Mouse (Mus musculus): ENCODE measurements around the gene Usp12.
A peak's percentile ranks its signal among the peaks of the same experiment; 100 is the strongest.

The Usp12 gene

GRCm38 (mm10) chr5:146794853-146795252 is at the start of gene Usp12:
Gene Usp12 (minus strand): TSS chr5:146795006.
- peak; percentile 100 for DNase-seq

DNA sequence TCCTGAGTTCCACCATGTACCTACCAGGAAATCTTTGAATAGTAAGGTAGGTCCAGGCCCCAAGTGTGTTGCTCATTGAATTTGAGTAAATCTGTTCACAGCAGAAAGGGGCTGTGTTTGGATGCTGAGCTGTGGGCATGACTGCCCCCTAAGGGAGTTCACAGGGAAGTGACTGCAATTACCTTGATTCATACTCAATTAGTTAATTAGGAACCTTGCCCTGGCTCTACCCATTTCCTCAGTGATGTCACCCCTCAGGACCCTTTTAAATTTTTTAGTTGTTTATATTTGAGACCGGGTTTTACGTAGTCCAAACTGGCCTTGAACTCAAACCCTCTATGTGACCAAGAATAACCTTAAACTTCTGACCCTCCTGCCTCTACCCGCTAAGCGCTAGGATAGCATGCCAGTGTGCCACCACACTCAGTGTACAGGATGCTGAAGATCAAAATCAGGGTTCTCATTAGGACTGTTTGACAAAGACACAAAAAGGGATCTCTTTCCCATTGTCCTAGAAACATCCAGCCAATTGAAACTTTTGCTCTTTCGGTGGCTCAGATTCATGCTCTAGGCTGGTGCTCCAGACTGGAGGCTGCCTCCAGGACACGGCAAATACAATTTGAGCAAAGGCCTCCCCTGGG is 49.6 kb upstream of the Usp12 start:
- no peak for DNase-seq

GRCm38 (mm10) chr5:146841996-146842395 is 47.2 kb upstream of the Usp12 start:
- DNase-seq, result no peak

GRCm38 (mm10) chr5:146841301-146841700 is 46.5 kb upstream of the Usp12 start:
- DNase-seq, result no peak

DNA sequence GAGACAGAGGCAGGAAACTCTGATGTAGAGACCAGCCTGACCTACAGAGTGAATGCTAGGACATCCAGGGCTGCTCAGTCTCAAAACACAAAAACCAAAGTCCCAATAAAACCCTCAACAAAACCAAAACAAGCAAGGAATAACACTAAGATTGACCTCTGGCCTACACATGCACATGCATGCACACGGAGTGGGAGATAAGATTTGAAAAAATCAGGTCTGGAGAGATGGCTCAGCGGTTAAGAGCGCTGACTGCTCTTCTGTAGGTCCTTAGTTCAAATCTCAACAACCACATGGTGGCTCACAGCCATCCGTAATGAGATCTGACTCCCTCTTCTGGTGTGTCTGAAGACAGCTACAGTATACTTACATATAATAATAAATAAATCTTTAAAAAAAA is 45.6 kb upstream of the Usp12 start:
- no peak for DNase-seq

DNA sequence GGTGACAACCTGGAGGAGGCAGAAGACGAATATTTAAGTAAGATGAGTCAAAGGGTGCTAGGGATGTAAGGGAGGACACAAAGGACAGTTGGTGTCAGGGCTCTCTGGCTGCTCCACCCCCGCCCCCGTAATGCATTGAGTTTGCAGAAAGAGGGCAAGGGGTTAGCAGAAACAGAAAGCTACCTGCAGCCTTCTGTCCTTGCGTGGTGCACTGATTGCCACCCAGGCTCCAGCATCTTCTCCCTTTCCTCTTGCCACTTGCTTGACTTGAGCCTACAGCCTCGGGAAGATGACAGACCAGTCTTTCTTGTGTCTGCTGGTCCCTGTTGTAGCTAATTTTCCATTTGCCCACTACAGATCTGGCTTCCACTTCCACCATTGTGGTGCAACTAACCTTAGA is 45.0 kb upstream of the Usp12 start:
- DNase-seq, result no peak

DNA sequence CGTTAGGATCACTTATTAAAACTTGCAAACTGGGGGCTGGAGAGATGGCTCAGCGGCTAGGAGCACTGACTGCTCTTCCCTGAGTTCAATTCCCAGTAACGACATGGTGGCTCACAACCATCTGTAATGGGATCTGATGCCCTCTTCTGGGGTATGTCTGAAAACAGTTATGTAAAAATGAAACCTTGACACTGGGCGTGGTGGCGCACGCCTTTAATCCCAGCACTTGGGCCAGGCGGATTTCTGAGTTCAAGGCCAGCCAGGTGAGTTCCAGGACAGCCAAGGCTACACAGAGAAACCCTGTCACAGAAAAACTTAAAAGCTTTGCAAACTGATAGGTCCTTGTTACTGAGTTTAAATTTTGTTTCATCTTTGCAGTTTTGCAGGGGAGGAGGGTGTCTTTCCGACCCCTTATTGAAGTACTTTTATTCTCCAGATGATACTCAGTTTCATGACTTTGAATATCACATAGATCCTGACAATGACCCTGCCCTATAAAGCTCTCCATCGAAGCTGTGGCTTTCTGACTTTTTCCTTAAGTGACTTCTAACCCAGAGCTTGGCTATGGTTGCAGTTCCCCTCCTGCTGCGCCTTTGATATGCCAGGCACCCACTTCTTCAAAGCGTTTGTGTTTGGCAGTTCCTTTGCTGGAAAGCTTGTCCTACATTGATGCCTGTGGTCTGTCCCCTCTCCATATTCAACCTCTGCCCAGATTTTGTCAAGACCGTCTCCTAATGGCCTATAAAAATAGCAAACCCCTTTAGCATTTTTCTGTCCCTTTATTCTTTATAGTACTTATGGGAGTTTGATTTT is 44.2 kb upstream of the Usp12 start:
- no peak for DNase-seq

- no peak for DNase-seq
These were observed 43.3 kb upstream of the Usp12 start for GRCm38 (mm10) chr5:146837967-146838720.

DNA sequence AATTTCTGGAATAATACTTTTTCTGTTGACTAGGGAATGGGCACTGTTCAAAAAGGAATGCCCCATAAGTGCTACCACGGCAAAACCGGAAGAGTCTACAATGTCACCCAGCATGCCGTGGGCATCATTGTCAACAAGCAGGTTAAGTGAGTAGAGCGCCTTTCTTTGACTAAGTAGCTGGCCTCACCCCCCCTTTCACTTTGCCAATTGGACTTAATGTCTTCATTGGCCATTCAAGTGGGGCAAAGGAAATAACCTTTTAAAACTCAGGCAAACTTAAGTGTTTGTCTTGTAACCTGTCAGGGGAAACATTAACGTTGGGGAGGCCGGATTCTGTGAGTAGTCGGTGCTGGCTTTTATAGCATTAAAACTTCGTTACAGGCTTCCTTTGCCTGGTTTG is 40.2 kb upstream of the Usp12 start:
- DNase-seq, result no peak

DNA sequence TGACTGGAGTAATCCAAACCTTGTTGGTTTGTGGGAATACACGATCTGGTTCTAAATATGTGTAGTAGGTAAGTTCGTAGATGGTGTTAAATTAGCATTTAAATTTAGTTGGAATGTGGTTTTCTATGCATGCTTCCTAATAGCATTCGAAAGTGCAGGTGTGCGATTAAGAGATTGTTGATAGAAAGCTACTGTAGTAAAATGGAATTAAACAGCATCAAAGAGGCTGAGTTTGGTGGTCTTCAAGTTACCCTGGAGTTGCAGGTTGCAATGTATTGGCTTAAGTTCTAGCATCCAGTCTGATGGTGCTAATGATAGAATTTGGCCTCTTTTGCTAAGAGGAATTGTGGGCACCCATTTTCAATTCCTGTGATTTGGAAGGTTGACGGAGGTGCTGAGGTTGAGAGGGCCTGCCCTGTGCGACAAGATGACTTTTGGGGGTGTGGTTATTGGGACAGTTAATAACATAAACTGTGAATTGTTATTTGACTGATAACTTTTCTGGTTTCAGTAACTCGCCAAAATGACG is 38.9 kb upstream of the Usp12 start:
- DNase-seq, result no peak

DNA sequence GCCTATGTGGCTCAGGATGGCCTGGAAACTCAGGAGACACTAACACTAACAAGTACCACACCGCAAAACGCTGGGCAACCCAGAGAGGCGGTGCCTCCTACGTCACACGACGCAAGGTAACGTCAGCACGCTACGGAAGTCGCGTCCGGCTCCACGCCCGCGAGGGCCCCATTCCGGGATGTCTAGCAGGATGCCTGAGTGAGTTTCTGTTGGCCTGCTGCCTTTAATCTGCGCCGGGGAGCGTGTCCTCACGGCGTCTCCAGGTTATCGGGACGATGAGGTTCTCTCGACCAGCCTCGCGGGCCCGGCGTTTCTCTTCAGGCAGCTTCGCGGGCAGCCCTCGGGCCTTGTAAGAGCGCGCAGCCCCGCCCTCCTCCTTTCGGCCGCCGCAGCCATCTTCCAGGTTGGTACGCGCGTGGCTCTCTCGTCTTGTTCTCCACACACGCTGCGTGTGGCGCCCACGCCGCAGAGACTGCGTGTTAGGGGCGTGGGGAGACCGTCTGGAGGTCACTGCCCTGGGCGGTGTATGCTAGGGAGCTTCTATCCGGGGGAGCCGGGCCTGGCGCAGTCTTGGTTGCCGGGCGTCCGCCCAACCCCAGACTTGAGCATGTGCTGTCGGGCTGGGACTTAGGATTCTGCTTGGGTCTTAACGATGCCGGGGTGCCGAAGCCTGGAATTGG is 38.1 kb upstream of the Usp12 start, which contains the start of gene Rpl21:
Gene Rpl21 (plus strand): TSS at position 122 of the 680 bp plus-strand sequence.
- DNase-seq, result peak; percentile 99

DNA sequence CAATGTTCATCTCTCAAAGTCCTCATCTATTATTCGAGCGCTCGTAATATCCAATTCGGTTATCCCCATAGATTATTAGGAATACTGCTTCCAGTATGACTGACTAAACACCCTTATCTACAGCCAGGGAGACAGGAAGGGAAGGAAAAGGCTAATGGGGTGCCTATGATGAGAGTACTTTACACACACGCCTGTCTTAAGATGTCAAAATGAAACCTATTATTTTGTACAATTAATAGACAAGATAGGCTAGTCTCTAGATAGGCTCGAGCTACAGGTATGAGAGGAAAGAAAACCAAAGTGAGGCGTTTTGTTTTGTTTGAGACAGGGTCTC is 37.6 kb upstream of the Usp12 start:
- no peak for DNase-seq

- peak; percentile 92 for DNase-seq
These were observed 34.7 kb upstream of the Usp12 start for GRCm38 (mm10) chr5:146829528-146829927.

GRCm38 (mm10) chr5:146823005-146823404 is 28.2 kb upstream of the Usp12 start:
- DNase-seq, result no peak

- DNase-seq, result no peak
These were observed 24.3 kb upstream of the Usp12 start for GRCm38 (mm10) chr5:146818906-146819623.

GRCm38 (mm10) chr5:146817583-146817982 is 22.8 kb upstream of the Usp12 start:
- no peak for DNase-seq

GRCm38 (mm10) chr5:146815394-146815793 is 20.6 kb upstream of the Usp12 start:
- no peak for DNase-seq

GRCm38 (mm10) chr5:146813421-146813820 is 18.6 kb upstream of the Usp12 start:
- no peak for DNase-seq

DNA sequence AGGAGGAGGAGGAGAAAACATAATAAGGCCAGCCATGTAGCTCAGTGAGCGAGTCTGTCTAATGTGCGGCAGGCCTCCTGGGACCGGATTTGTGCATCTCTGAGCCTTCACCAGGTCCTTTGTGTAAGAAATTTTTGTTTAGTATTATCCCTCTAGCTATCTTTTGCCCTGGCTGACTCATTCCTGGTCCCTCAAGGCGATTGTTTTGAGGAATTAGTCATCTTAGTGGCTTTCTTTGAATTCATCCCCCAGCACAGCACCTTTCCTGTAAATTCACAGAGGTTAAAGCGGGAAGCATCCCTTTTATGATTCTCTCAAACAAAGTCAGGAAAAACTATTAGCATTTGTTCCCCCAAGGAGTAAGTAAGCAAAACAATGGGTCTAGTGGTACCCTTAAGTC is 18.1 kb upstream of the Usp12 start:
- no peak for DNase-seq

GRCm38 (mm10) chr5:146809951-146810350 is 15.1 kb upstream of the Usp12 start:
- DNase-seq, result no peak

- DNase-seq, result peak; percentile 91
These were observed 11.2 kb upstream of the Usp12 start for GRCm38 (mm10) chr5:146806004-146806430.

DNA sequence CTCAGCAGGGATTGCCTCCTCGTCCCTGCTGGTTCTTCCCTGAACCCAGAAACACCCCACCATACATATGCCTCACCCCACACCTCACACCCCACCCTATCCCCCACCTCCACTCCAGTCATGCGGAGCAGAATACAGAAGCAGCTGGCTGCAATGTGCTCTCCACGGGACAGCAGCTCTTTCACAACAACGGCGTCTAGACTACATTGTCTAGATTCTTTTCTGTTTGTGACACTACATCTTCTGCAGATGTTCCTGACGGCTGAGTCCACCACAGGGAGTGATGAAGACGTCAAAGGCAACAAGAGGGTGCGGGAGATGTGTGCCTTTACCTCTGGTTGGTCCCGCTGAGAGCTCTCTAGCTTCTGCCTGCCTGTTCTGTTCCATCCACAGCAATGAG is 3.2 kb upstream of the Usp12 start:
- no peak for DNase-seq
